Mouse (Mus musculus) kidney, embryonic 16.5 days (tissue): ENCODE results near the gene Defb46. TPM values are rescaled to one million over a fixed set of nuclear protein-coding genes. Genes with fewer than 3 reads are reported as not detected.

ENCODE experiments used
- ATAC-seq: fragments of 200-750 bp; cut with Nextera tagmentation; 2 replicates; pipeline ENCODE4 v1.8.0; 2017; ENCODE audit warnings: moderate TSS enrichment; ENCODE audit not compliant: low FRiP score, low TSS enrichment
- H3K27ac ChIP-seq: fragments of 300-500 bp; sonication (generic); 2 replicates; pipeline ENCODE4 v1.5.1; 2014; ENCODE audit warnings: low read length
- H3K27me3 ChIP-seq: fragments of 300-500 bp; sonication (generic); 2 replicates; pipeline ENCODE4 v1.6.1; 2014; ENCODE audit warnings: low read length, control low read depth, mixed read lengths; ENCODE audit not compliant: insufficient read depth
- H3K36me3 ChIP-seq: fragments of 300-500 bp; sonication (generic); 2 replicates; pipeline ENCODE4 v1.6.1; 2014; ENCODE audit warnings: low read length, control low read depth, mixed read lengths; ENCODE audit not compliant: insufficient read depth
- H3K4me1 ChIP-seq: fragments of 300-500 bp; sonication (generic); 2 replicates; pipeline ENCODE4 v1.6.1; 2014; ENCODE audit warnings: low read length, control low read depth, mixed read lengths; ENCODE audit not compliant: insufficient read depth
- H3K4me2 ChIP-seq: fragments of 300-500 bp; sonication (generic); replicated peaks from 2 replicates; pipeline ENCODE4 v1.6.1; 2014; ENCODE audit warnings: low read depth, low read length
- H3K4me3 ChIP-seq: fragments of 300-500 bp; sonication (generic); 2 replicates; pipeline ENCODE4 v1.5.1; 2014; ENCODE audit warnings: mild to moderate bottlenecking, low read length
- H3K9ac ChIP-seq: fragments of 300-500 bp; sonication (generic); replicated peaks from 2 replicates; pipeline ENCODE4 v1.6.1; 2014; ENCODE audit warnings: low read length
- H3K9me3 ChIP-seq: fragments of 300-500 bp; sonication (generic); 2 replicates; pipeline ENCODE4 v1.6.1; 2016; ENCODE audit warnings: low read length, control low read depth
- WGBS: fragments of 180-500 bp; shearing (Covaris S2); extraction: QIAGEN DNeasy Blood & Tissue Kit; methylation state at CpG from one replicate; pipeline ENCODE4 v1.1.7; 2014; 5-methylcytosine and 5-hydroxymethylcytosine counted together
- polyA plus RNA-seq: library from polyadenylated mRNA; unstranded; fragments of >200 nt; fragmentation: Nextera tagmentation; extraction: Ambion mirVana; gene quantifications from 2 replicates; pipeline ENCODE4 v1.2.1, GENCODE M21; 2015

The Defb46 gene
- not detected in 2 replicates for polyA plus RNA-seq

- ATAC-seq: no peak
- H3K9ac ChIP-seq: no peak within 1 kb of the TSS
- no peak within 1 kb of the TSS for H3K27ac ChIP-seq
- H3K4me2 ChIP-seq: no peak within 1 kb of the TSS
- H3K27me3 ChIP-seq: no peaks in the 10 kb centered on the region
- H3K4me3 ChIP-seq: no peak within 1 kb of the TSS
- H3K4me1 ChIP-seq: no peaks in the 10 kb centered on the region
- WGBS: 59% methylated on average over 2 of the region's 2 CpGs
- H3K9me3 ChIP-seq: no peaks in the 10 kb centered on the region
- no peaks in the 10 kb centered on the region for H3K36me3 ChIP-seq
These were observed at the start of gene Defb46 for GRCm38 (mm10) chr8:19239616-19240015. Gene Defb46, plus strand, starts transcription at chr8:19239916.

DNA sequence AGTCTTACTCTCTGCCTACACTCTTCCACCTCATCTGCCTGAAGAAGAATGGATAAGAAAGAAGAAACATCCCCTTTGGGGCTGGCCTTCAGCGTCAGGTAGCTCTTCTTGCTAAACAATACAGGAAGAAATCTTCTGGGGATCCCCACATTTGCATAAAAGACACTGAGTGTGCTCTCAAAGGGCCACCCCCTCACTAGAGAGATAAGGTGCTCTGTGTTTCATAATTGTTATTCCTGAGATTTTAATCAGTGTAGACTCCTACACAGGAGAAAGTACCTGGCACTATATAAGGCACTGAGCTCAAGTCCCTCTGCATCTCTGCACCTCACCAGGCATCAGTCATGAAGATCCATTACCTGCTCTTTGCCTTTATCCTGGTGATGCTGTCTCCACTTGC lies 14.6 kb upstream of the Defb46 start, which contains the start of gene Defb6:
TSS of gene Defb6 (plus strand) at position 318 of the 400 bp plus-strand sequence.
- no peak within 1 kb of the TSS for H3K4me2 ChIP-seq
- no peaks in the 10 kb centered on the region for H3K9me3 ChIP-seq
- ATAC-seq: no peak
- no peak within 1 kb of the TSS for H3K9ac ChIP-seq
- H3K36me3 ChIP-seq: no peaks in the 10 kb centered on the region
- WGBS: 46% methylated on average over 1 of the region's 1 CpGs
- no peak within 1 kb of the TSS for H3K4me3 ChIP-seq
- no peaks in the 10 kb centered on the region for H3K27me3 ChIP-seq
- H3K27ac ChIP-seq: no peak within 1 kb of the TSS
- no peaks in the 10 kb centered on the region for H3K4me1 ChIP-seq

- no peak for ATAC-seq
- Histone ChIP-seq H3K4me2 (no peak overlapping the region), H3K27me3 (no peaks in the 10 kb centered on the region), H3K4me3 (no peak overlapping the region), H3K27ac (no peak overlapping the region), H3K9ac (no peak overlapping the region), H3K9me3 (no peaks in the 10 kb centered on the region), H3K4me1 (no peaks in the 10 kb centered on the region), H3K36me3 (no peaks in the 10 kb centered on the region)
- 67% methylated on average over 1 of the region's 1 CpGs for WGBS
These were observed 1.6 kb upstream of the Defb46 start for GRCm38 (mm10) chr8:19238101-19238500.

- 91% methylated on average over 5 of the region's 5 CpGs for WGBS
- no peak for ATAC-seq
- Histone ChIP-seq H3K4me3 (no peak within 1 kb of the TSS), H3K36me3 (no peaks in the 10 kb centered on the region), H3K4me1 (no peaks in the 10 kb centered on the region), H3K9me3 (no peaks in the 10 kb centered on the region), H3K27me3 (no peaks in the 10 kb centered on the region), H3K27ac (no peak within 1 kb of the TSS), H3K4me2 (no peak within 1 kb of the TSS), H3K9ac (no peak within 1 kb of the TSS)
These were observed 7.6 kb downstream of the Defb46 start, which contains the start of gene Defb5 for GRCm38 (mm10) chr8:19247280-19247679. Gene Defb5, plus strand, starts transcription at chr8:19247580.

DNA sequence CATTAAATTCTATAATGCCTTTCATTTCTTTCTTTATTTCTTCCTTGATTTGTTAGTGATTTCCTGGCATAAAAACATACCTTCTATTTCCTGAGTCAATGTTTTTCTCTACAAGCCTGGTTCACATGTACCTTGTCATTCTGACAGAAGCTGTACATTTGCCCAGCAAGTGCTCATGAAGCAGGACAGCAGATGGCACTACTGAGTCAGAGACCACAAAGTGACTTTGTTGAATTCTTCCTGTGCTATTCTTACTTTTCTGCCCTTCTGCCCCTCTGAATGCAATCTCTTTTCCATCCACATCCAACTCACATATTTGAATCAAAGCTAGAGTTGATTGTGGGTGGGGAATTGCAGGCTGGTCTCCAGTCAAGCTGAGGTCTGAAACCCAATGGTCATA lies 18.4 kb downstream of the Defb46 start:
- H3K4me1 ChIP-seq: no peaks in the 10 kb centered on the region
- ATAC-seq: no peak
- no peaks in the 10 kb centered on the region for H3K36me3 ChIP-seq
- no peak overlapping the region for H3K9ac ChIP-seq
- no peaks in the 10 kb centered on the region for H3K27me3 ChIP-seq
- no peak overlapping the region for H3K4me3 ChIP-seq
- no peak overlapping the region for H3K4me2 ChIP-seq
- no peaks in the 10 kb centered on the region for H3K9me3 ChIP-seq
- no peak overlapping the region for H3K27ac ChIP-seq

- WGBS: 18% methylated on average over 3 of the region's 3 CpGs
- H3K27me3 ChIP-seq: no peaks in the 10 kb centered on the region
These were observed 20.0 kb downstream of the Defb46 start for GRCm38 (mm10) chr8:19259667-19260066.

More at GRCm38 (mm10) chr8:19259667-19260066, 20.0 kb downstream of the Defb46 start:
- H3K9me3 ChIP-seq: no peaks in the 10 kb centered on the region
- no peaks in the 10 kb centered on the region for H3K36me3 ChIP-seq
- no peak overlapping the region for H3K4me2 ChIP-seq
- H3K9ac ChIP-seq: no peak overlapping the region
- no peaks in the 10 kb centered on the region for H3K4me1 ChIP-seq
- peak; percentile 95 for ATAC-seq
- H3K4me3 ChIP-seq: no peak overlapping the region
- no peak overlapping the region for H3K27ac ChIP-seq

Other genes starting within 250 kb of the Defb46 start
- not detected in 2 replicates for gene Defb37, start 248.9 kb upstream of the Defb46 start, polyA plus RNA-seq
- gene Defb38, start 213.3 kb upstream of the Defb46 start, polyA plus RNA-seq: not detected in 2 replicates
- not detected in 2 replicates for gene Defb39, start 175.1 kb upstream of the Defb46 start, polyA plus RNA-seq
- 0.18 and 0.31 TPM in 2 replicates for gene Defb12, start 125.1 kb upstream of the Defb46 start, polyA plus RNA-seq
- not detected in 2 replicates for gene Defb34, start 116.2 kb upstream of the Defb46 start, polyA plus RNA-seq
- gene Gm45826, start 99.1 kb upstream of the Defb46 start, polyA plus RNA-seq: 0.24 TPM in 1 of 2 replicates, not detected in the other
- gene Defb14, start 45.6 kb upstream of the Defb46 start, polyA plus RNA-seq: not detected in 2 replicates
- gene Defb4, start 41.2 kb upstream of the Defb46 start, polyA plus RNA-seq: not detected in 2 replicates
- gene Defb6, start 14.4 kb upstream of the Defb46 start, polyA plus RNA-seq: not detected in 2 replicates
- gene Defb5, start 7.7 kb downstream of the Defb46 start, polyA plus RNA-seq: not detected in 2 replicates
- not detected in 2 replicates for gene Defb3, start 53.4 kb downstream of the Defb46 start, polyA plus RNA-seq
- not detected in 2 replicates for gene Defb8, start 207.7 kb downstream of the Defb46 start, polyA plus RNA-seq